Mouse (Mus musculus) neural tube, embryonic 13.5 days (tissue): Measurements from ENCODE around the gene Ano1. TPM values are rescaled to one million over a fixed set of nuclear protein-coding genes. Genes with fewer than 3 reads are reported as not detected.

Experiments used
- ATAC-seq: fragments of 200-750 bp; cut with Nextera tagmentation; 2 replicates; pipeline ENCODE4 v1.8.0; 2017; ENCODE audit warnings: low read depth, mild to moderate bottlenecking, moderate TSS enrichment, moderate library complexity
- H3K27ac ChIP-seq: fragments of 300-500 bp; sonication (generic); replicated peaks from 2 replicates; pipeline ENCODE4 v1.5.1; 2015; ENCODE audit warnings: moderate library complexity, mild to moderate bottlenecking, inconsistent platforms
- H3K27me3 ChIP-seq: fragments of 300-500 bp; sonication (generic); 2 replicates; pipeline ENCODE4 v1.6.1; 2015; ENCODE audit warnings: mild to moderate bottlenecking, inconsistent platforms
- H3K36me3 ChIP-seq: fragments of 300-500 bp; sonication (generic); 2 replicates; pipeline ENCODE4 v1.6.1; 2015; ENCODE audit warnings: mild to moderate bottlenecking, inconsistent platforms
- H3K4me1 ChIP-seq: fragments of 300-500 bp; sonication (generic); replicated peaks from 2 replicates; pipeline ENCODE4 v1.6.1; 2015; ENCODE audit warnings: inconsistent platforms
- H3K4me2 ChIP-seq: fragments of 300-500 bp; sonication (generic); 2 replicates; pipeline ENCODE4 v1.6.1; 2015; ENCODE audit warnings: inconsistent platforms, mild to moderate bottlenecking, moderate library complexity
- H3K4me3 ChIP-seq: fragments of 300-500 bp; sonication (generic); 2 replicates; pipeline ENCODE4 v1.5.1; 2015; ENCODE audit warnings: mild to moderate bottlenecking, inconsistent platforms
- H3K9ac ChIP-seq: fragments of 300-500 bp; sonication (generic); 2 replicates; pipeline ENCODE4 v1.6.1; 2015; ENCODE audit warnings: moderate library complexity, mild to moderate bottlenecking, inconsistent platforms
- H3K9me3 ChIP-seq: fragments of 300-500 bp; sonication (generic); 2 replicates; pipeline ENCODE4 v1.6.1; 2016; ENCODE audit warnings: inconsistent platforms
- WGBS: fragments of 180-500 bp; shearing (Covaris S2); methylation state at CpG from one replicate; pipeline ENCODE4 v1.1.7; 2015; 5-methylcytosine and 5-hydroxymethylcytosine counted together
- polyA plus RNA-seq: library from polyadenylated mRNA; unstranded; fragments of >200 nt; fragmentation: Nextera tagmentation; extraction: Ambion mirVana; gene quantifications from 2 replicates; pipeline ENCODE4 v1.2.1, GENCODE M21; 2015

The Ano1 gene
- polyA plus RNA-seq, 1 experiment from 2014 or later: 3.8 TPM

GRCm38 (mm10) chr7:144587291-144587690 lies 164.5 kb downstream of the Ano1 start:
- Histone ChIP-seq H3K9ac (no peak overlapping the region), H3K36me3 (no peaks in the 10 kb centered on the region), H3K4me1 (peaks cover 7% of the 10 kb centered on the region), H3K4me2 (no peak overlapping the region), H3K27me3 (peaks cover 11% of the 10 kb centered on the region), H3K9me3 (no peaks in the 10 kb centered on the region), H3K4me3 (no peak overlapping the region), H3K27ac (no peak overlapping the region)
- WGBS: 45% methylated on average over 2 of the region's 2 CpGs
- ATAC-seq: no peak

GRCm38 (mm10) chr7:144585648-144586047 lies 166.1 kb downstream of the Ano1 start:
- H3K4me1 ChIP-seq: peaks cover 19% of the 10 kb centered on the region
- no peak overlapping the region for H3K4me3 ChIP-seq
- no peaks in the 10 kb centered on the region for H3K36me3 ChIP-seq
- no peak overlapping the region for H3K27ac ChIP-seq
- peaks cover 11% of the 10 kb centered on the region for H3K27me3 ChIP-seq
- H3K9ac ChIP-seq: no peak overlapping the region
- no peak for ATAC-seq
- no peak overlapping the region for H3K4me2 ChIP-seq
- 12% methylated on average over 6 of the region's 6 CpGs for WGBS
- H3K9me3 ChIP-seq: no peaks in the 10 kb centered on the region

GRCm38 (mm10) chr7:144583619-144584018 lies 168.2 kb downstream of the Ano1 start:
- WGBS: 0% methylated on average over 4 of the region's 4 CpGs
- Histone ChIP-seq H3K27ac (no peak overlapping the region), H3K4me2 (no peak overlapping the region; the same call in 1 of the 2 replicates)

GRCm38 (mm10) chr7:144582284-144582980 lies 169.3 kb downstream of the Ano1 start, which contains the start of gene Fadd:
Gene Fadd, minus strand, starts transcription at chr7:144582463.
- Histone ChIP-seq H3K9me3 (no peaks in the 10 kb centered on the region), H3K27me3 (peaks cover 11% of the 10 kb centered on the region), H3K36me3 (peaks cover 23% of the 10 kb centered on the region), H3K4me3 (peak within 1 kb of the TSS; percentile 85), H3K4me2 (peak within 1 kb of the TSS; percentile 94), H3K27ac (peak within 1 kb of the TSS; percentile 91), H3K9ac (peak within 1 kb of the TSS; percentile 88), H3K4me1 (peaks cover 21% of the 10 kb centered on the region)
- WGBS: 2% methylated on average over 34 of the region's 34 CpGs
- peak; percentile 91 for ATAC-seq

More at GRCm38 (mm10) chr7:144583619-144584018, 168.2 kb downstream of the Ano1 start:
- Histone ChIP-seq H3K4me3 (no peak overlapping the region), H3K9ac (no peak overlapping the region), H3K4me1 (peaks cover 21% of the 10 kb centered on the region), H3K36me3 (peaks cover 17% of the 10 kb centered on the region), H3K27me3 (peaks cover 11% of the 10 kb centered on the region), H3K9me3 (no peaks in the 10 kb centered on the region)
- no peak for ATAC-seq

- H3K9ac ChIP-seq: peak overlapping the region; percentile 88
- no peaks in the 10 kb centered on the region for H3K9me3 ChIP-seq
- H3K27ac ChIP-seq: peak overlapping the region; percentile 91
- H3K4me2 ChIP-seq: peak overlapping the region; percentile 94
- H3K4me1 ChIP-seq: peaks cover 21% of the 10 kb centered on the region
- H3K36me3 ChIP-seq: peaks cover 23% of the 10 kb centered on the region
- peak overlapping the region; percentile 85 for H3K4me3 ChIP-seq
- under 1% methylated on average over 43 of the region's 43 CpGs for WGBS
- peak; percentile 86 for ATAC-seq
- H3K27me3 ChIP-seq: peaks cover 11% of the 10 kb centered on the region
These were observed 170.1 kb downstream of the Ano1 start for GRCm38 (mm10) chr7:144581559-144582283.

GRCm38 (mm10) chr7:144577876-144578275 lies 173.9 kb downstream of the Ano1 start:
- no peak for ATAC-seq
- no peaks in the 10 kb centered on the region for H3K27me3 ChIP-seq
- no peak overlapping the region for H3K4me3 ChIP-seq
- peaks cover 17% of the 10 kb centered on the region for H3K4me1 ChIP-seq
- H3K4me2 ChIP-seq: no peak overlapping the region
- H3K9me3 ChIP-seq: no peaks in the 10 kb centered on the region
- WGBS: 94% methylated on average over 5 of the region's 5 CpGs
- no peak overlapping the region for H3K27ac ChIP-seq
- H3K36me3 ChIP-seq: peaks cover 23% of the 10 kb centered on the region
- no peak overlapping the region for H3K9ac ChIP-seq

- Histone ChIP-seq H3K9ac (no peak overlapping the region), H3K4me3 (no peak overlapping the region), H3K36me3 (no peaks in the 10 kb centered on the region), H3K4me2 (no peak overlapping the region), H3K9me3 (no peaks in the 10 kb centered on the region), H3K4me1 (no peaks in the 10 kb centered on the region), H3K27ac (no peak overlapping the region), H3K27me3 (no peaks in the 10 kb centered on the region)
- 88% methylated on average over 5 of the region's 5 CpGs for WGBS
- ATAC-seq: no peak
These were observed 179.5 kb downstream of the Ano1 start for GRCm38 (mm10) chr7:144572234-144572633.

GRCm38 (mm10) chr7:144571598-144571997 lies 180.2 kb downstream of the Ano1 start:
- H3K9ac ChIP-seq: no peak overlapping the region
- no peak overlapping the region for H3K4me3 ChIP-seq
- H3K4me1 ChIP-seq: no peaks in the 10 kb centered on the region
- H3K27ac ChIP-seq: no peak overlapping the region
- H3K4me2 ChIP-seq: no peak overlapping the region
- H3K9me3 ChIP-seq: no peaks in the 10 kb centered on the region
- H3K27me3 ChIP-seq: no peaks in the 10 kb centered on the region
- ATAC-seq: no peak
- H3K36me3 ChIP-seq: no peaks in the 10 kb centered on the region

- Histone ChIP-seq H3K27ac (no peak overlapping the region), H3K4me3 (no peak overlapping the region), H3K27me3 (0 out of 2 replicates have a peak, but pooled peaks cover 2% of the 10 kb centered on the region), H3K4me1 (no peaks in the 10 kb centered on the region), H3K9ac (no peak overlapping the region), H3K36me3 (no peaks in the 10 kb centered on the region), H3K4me2 (no peak overlapping the region), H3K9me3 (no peaks in the 10 kb centered on the region)
- no peak for ATAC-seq
- 79% methylated on average over 7 of the region's 7 CpGs for WGBS
These were observed 182.3 kb downstream of the Ano1 start for GRCm38 (mm10) chr7:144569428-144569827.

GRCm38 (mm10) chr7:144568091-144568490 lies 183.7 kb downstream of the Ano1 start:
- H3K27me3 ChIP-seq: 0 out of 2 replicates have a peak, but pooled peaks cover 2% of the 10 kb centered on the region
- no peaks in the 10 kb centered on the region for H3K4me1 ChIP-seq
- H3K9me3 ChIP-seq: no peaks in the 10 kb centered on the region
- no peak overlapping the region for H3K4me2 ChIP-seq
- H3K36me3 ChIP-seq: no peaks in the 10 kb centered on the region
- no peak for ATAC-seq
- H3K4me3 ChIP-seq: no peak overlapping the region
- no peak overlapping the region for H3K9ac ChIP-seq
- no peak overlapping the region for H3K27ac ChIP-seq

GRCm38 (mm10) chr7:144566921-144567682 lies 184.7 kb downstream of the Ano1 start:
- Histone ChIP-seq H3K27ac (no peak overlapping the region), H3K27me3 (0 out of 2 replicates have a peak, but pooled peaks cover 2% of the 10 kb centered on the region), H3K9me3 (no peaks in the 10 kb centered on the region), H3K4me2 (no peak overlapping the region), H3K36me3 (no peaks in the 10 kb centered on the region), H3K4me3 (no peak overlapping the region), H3K9ac (no peak overlapping the region), H3K4me1 (no peaks in the 10 kb centered on the region)
- WGBS: 65% methylated on average over 3 of the region's 3 CpGs
- no peak for ATAC-seq
